In the genomic region with DNA sequence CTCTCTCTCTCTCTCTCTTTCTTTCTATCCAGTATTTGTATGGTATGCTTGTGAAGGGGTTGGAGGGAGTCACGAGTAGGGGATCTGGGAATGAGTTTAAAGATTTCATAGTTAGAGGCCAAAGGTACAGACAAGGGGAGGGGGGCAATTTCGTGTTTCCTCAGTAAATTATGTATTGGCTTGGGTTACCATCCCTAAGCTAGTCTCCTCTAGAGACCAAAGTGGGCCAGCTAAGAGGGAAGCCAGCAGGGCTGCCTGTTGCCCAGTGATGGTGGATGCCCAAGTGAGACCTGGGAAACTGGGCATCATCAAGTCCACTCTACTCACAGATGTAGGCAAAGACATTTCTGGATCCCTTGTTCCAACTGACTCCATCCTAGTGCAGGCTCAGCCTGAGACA, we compare ENCODE assay signal across 15 mouse cellular contexts. TPM values are rescaled to one million over a fixed set of nuclear protein-coding genes. Genes with fewer than 3 reads are reported as not detected.
DNase-seq lines count a peak whose midpoint lies in the region; ATAC-seq and TF ChIP-seq lines count a peak whose summit lies in the region.
"Had no signal": no experiment of that assay in that cellular context is flagged by ENCODE, and none has a peak within 500 bp of the region (broad histone marks: within the 10 kb centered on the region; RNA-seq: fewer than 3 reads in every experiment).

No protein-coding gene starts in this region.

- H3K36me3 ChIP-seq in intestine, embryonic 14.5 days (ENCODE audit: control insufficient read depth, insufficient read depth, low read length): no peaks in the 10 kb centered on the region
- H3K36me3 ChIP-seq in intestine, postnatal 0 days (ENCODE audit: control insufficient read depth, insufficient read depth): no peaks in the 10 kb centered on the region
- no peaks in the 10 kb centered on the region for H3K36me3 ChIP-seq in hindbrain, embryonic 13.5 days
- no peaks in the 10 kb centered on the region for H3K36me3 ChIP-seq in intestine, embryonic 15.5 days
- no peaks in the 10 kb centered on the region for H3K36me3 ChIP-seq in neural tube, embryonic 15.5 days
- H3K36me3 ChIP-seq: limb, embryonic 15.5 days; midbrain, embryonic 10.5 days had no signal

- no peak overlapping the region; the same call in 1 of the 2 replicates for H3K9ac ChIP-seq in intestine, embryonic 14.5 days (ENCODE audit: low read length)
- H3K9ac ChIP-seq in intestine, postnatal 0 days (ENCODE audit: low read depth, low read length): no peak overlapping the region
- H3K9ac ChIP-seq in hindbrain, embryonic 13.5 days: no peak overlapping the region
- H3K9ac ChIP-seq in intestine, embryonic 15.5 days: no peak overlapping the region
- H3K9ac ChIP-seq in neural tube, embryonic 15.5 days (replicated peaks): no peak overlapping the region
- H3K9ac ChIP-seq: limb, embryonic 15.5 days; liver, postnatal 0 days had no signal

- no peak for ATAC-seq in intestine, embryonic 14.5 days (replicated peaks; ENCODE audit: low FRiP score, low TSS enrichment, low read depth)
- no peak for ATAC-seq in intestine, postnatal 0 days
- no peak for ATAC-seq in hindbrain, embryonic 13.5 days (ENCODE audit: low FRiP score)
- ATAC-seq in intestine, embryonic 15.5 days: no peak
- ATAC-seq in neural tube, embryonic 15.5 days (ENCODE audit: low FRiP score): no peak
- ATAC-seq in monocyte, adult 5-6 weeks (replicated peaks; ENCODE audit: insufficient number of reproducible peaks, low FRiP score, low TSS enrichment, poor library complexity, severe bottlenecking): no peak
- ATAC-seq: forebrain, embryonic 14.5 days; liver, postnatal 0 days had no signal

- 0 out of 2 replicates have a peak overlapping the region, but pooled peaks have one; percentile 38 for H3K4me3 ChIP-seq in intestine, embryonic 14.5 days (ENCODE audit: low read depth, low read length)
- H3K4me3 ChIP-seq in intestine, postnatal 0 days (ENCODE audit: low read depth, low read length): no peak overlapping the region
- H3K4me3 ChIP-seq in hindbrain, embryonic 13.5 days: no peak overlapping the region
- H3K4me3 ChIP-seq in intestine, embryonic 15.5 days (replicated peaks): no peak overlapping the region
- H3K4me3 ChIP-seq in neural tube, embryonic 15.5 days (replicated peaks): no peak overlapping the region
- H3K4me3 ChIP-seq: limb, embryonic 15.5 days; midbrain, embryonic 10.5 days had no signal

- peak overlapping the region; percentile 72 for H3K4me2 ChIP-seq in intestine, embryonic 14.5 days (ENCODE audit: low read length)
- H3K4me2 ChIP-seq in intestine, postnatal 0 days (replicated peaks; ENCODE audit: low read depth): no peak overlapping the region
- H3K4me2 ChIP-seq in hindbrain, embryonic 13.5 days: peak overlapping the region; percentile 61
- no peak overlapping the region for H3K4me2 ChIP-seq in intestine, embryonic 15.5 days (replicated peaks)
- peak overlapping the region; percentile 51; the same call in 1 of the 2 replicates for H3K4me2 ChIP-seq in neural tube, embryonic 15.5 days

- H3K4me1 ChIP-seq in intestine, embryonic 14.5 days (replicated peaks; ENCODE audit: control insufficient read depth, insufficient read depth, low read length): peaks cover 40% of the 10 kb centered on the region
- no peaks in the 10 kb centered on the region for H3K4me1 ChIP-seq in intestine, postnatal 0 days (replicated peaks; ENCODE audit: control insufficient read depth, insufficient read depth, low read length)
- H3K4me1 ChIP-seq in hindbrain, embryonic 13.5 days (replicated peaks): peaks cover 42% of the 10 kb centered on the region
- H3K4me1 ChIP-seq in intestine, embryonic 15.5 days (replicated peaks): peaks cover 23% of the 10 kb centered on the region
- peaks cover 68% of the 10 kb centered on the region for H3K4me1 ChIP-seq in neural tube, embryonic 15.5 days

- H3K27me3 ChIP-seq in intestine, embryonic 14.5 days (replicated peaks; ENCODE audit: control insufficient read depth, insufficient read depth, low read length): 0 out of 2 replicates have a peak, but pooled peaks cover 5% of the 10 kb centered on the region
- H3K27me3 ChIP-seq in intestine, postnatal 0 days (replicated peaks; ENCODE audit: control insufficient read depth, insufficient read depth, low read length): peaks cover 69% of the 10 kb centered on the region
- H3K27me3 ChIP-seq in hindbrain, embryonic 13.5 days: peaks cover 86% of the 10 kb centered on the region
- H3K27me3 ChIP-seq in intestine, embryonic 15.5 days (replicated peaks): peaks cover 5% of the 10 kb centered on the region; the same call in 1 of the 2 replicates
- no peaks in the 10 kb centered on the region for H3K27me3 ChIP-seq in neural tube, embryonic 15.5 days (replicated peaks)

- WGBS in intestine, embryonic 14.5 days: 7% methylated on average over 2 of the region's 2 CpGs
- WGBS in intestine, postnatal 0 days: 17% methylated on average over 2 of the region's 2 CpGs
- WGBS in hindbrain, embryonic 13.5 days: 12% methylated on average over 2 of the region's 2 CpGs
- 11% methylated on average over 2 of the region's 2 CpGs for WGBS in intestine, embryonic 15.5 days
- 4% methylated on average over 2 of the region's 2 CpGs for WGBS in neural tube, embryonic 15.5 days

- no peak for DNase-seq in intestine, embryonic 14.5 days (ENCODE audit: low spot score)
- DNase-seq in adrenal gland, postnatal 4 days (ENCODE audit: low spot score in 2 of 2): no peak
- DNase-seq: heart, adult 18-20 months; liver, postnatal 0 days; lung, postnatal 36 days; thymus, postnatal 36 days had no signal

- peak overlapping the region; percentile 96 for H3K27ac ChIP-seq in intestine, embryonic 14.5 days (ENCODE audit: low read depth)
- H3K27ac ChIP-seq in intestine, postnatal 0 days (ENCODE audit: low read depth, low read length): no peak overlapping the region
- peak overlapping the region; percentile 96 for H3K27ac ChIP-seq in hindbrain, embryonic 13.5 days
- peak overlapping the region; percentile 92 for H3K27ac ChIP-seq in intestine, embryonic 15.5 days
- H3K27ac ChIP-seq in neural tube, embryonic 15.5 days (replicated peaks): peak overlapping the region; percentile 81
- H3K27ac ChIP-seq: limb, embryonic 15.5 days; midbrain, embryonic 10.5 days had no signal

- no peaks in the 10 kb centered on the region for H3K9me3 ChIP-seq in intestine, embryonic 14.5 days (ENCODE audit: control insufficient read depth, low read length)
- H3K9me3 ChIP-seq in intestine, postnatal 0 days (ENCODE audit: control insufficient read depth): no peaks in the 10 kb centered on the region
- no peaks in the 10 kb centered on the region for H3K9me3 ChIP-seq in hindbrain, embryonic 13.5 days
- no peaks in the 10 kb centered on the region for H3K9me3 ChIP-seq in intestine, embryonic 15.5 days
- H3K9me3 ChIP-seq in neural tube, embryonic 15.5 days (replicated peaks): no peaks in the 10 kb centered on the region
- H3K9me3 ChIP-seq: limb, embryonic 15.5 days; midbrain, embryonic 10.5 days had no signal

- no peak for TF ChIP-seq CTCF in intestine, postnatal 0 days (IDR thresholded peaks at IDR 0.05; ENCODE audit: low read depth)

RNA-seq across cellular contexts. Expression of a gene that starts 43.3 kb away (rescaled TPM):
- polyA plus RNA-seq in intestine, embryonic 14.5 days (2014; fragmentation: Nextera tagmentation; extraction: Ambion mirVana): 14.6 and 15.6 TPM in 2 replicates
- 4.8 and 5.2 TPM in 2 replicates for polyA plus RNA-seq in intestine, postnatal 0 days (2015; fragmentation: Nextera tagmentation; extraction: Ambion mirVana)
- polyA plus RNA-seq in hindbrain, embryonic 13.5 days (2015; fragmentation: Nextera tagmentation; extraction: Ambion mirVana): 76.2 and 86.9 TPM in 2 replicates
- 9.5 and 10.6 TPM in 2 replicates for polyA plus RNA-seq in intestine, embryonic 15.5 days (2015; fragmentation: Nextera tagmentation; extraction: Ambion mirVana)
- 26.7 and 48.6 TPM in 2 replicates for polyA plus RNA-seq in neural tube, embryonic 15.5 days (2015; fragmentation: Nextera tagmentation; extraction: Ambion mirVana)
- total RNA-seq in monocyte, adult 5-6 weeks (2017): 0.57 TPM in 1 of 3 replicates, not detected in the others
- 10 to 100 TPM; 11.3 to 13.4 TPM for total RNA-seq in adrenal gland, postnatal 4 days (2021)
- polyA plus RNA-seq: forebrain, embryonic 14.5 days; heart, postnatal 0 days; midbrain, embryonic 10.5 days had no signal

Comparison
In these comparisons a context has a peak if more than half of its experiments do, and no peak if none do; other contexts are left out.
1. H3K4me2 ChIP-seq: peak in intestine, embryonic 14.5 days (single experiment), hindbrain, embryonic 13.5 days (single experiment) and neural tube, embryonic 15.5 days (single experiment); none in intestine, postnatal 0 days (single experiment) and intestine, embryonic 15.5 days (single experiment).